Mouse (Mus musculus) erythroblast, embryonic 14.5 days (primary cell): ENCODE data around the gene Rsph1.

Experiments
- GATA1 ChIP-seq: IDR thresholded peaks from 2 replicates; pipeline ENCODE4 v1.6.1; 2012; ENCODE audit warnings: low read length, inconsistent platforms, mixed read lengths
- TAL1 ChIP-seq: IDR thresholded peaks from 3 replicates; pipeline ENCODE4 v1.6.1; 2012; ENCODE audit warnings: low read length, inconsistent platforms, mixed read lengths

DNA sequence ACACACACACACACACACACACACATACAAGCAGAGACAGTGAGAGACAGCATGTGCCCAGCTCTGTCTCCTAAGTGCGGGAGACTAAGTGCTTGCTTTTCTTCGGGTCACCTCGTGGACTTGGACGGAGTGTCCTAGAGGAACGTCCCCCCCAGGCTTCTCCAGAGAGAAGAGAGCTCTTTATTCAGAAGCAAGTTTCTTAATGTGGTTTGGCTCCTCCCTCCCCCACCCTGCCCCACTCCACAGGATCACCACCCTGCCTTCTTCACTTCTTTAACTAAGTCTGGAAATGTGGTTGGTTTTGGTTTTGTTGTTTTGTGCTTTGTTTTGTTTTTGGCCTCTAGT, 28.6 kb upstream of the Rsph1 start:
- TF ChIP-seq GATA1 (no peak), TAL1 (no peak)
